Mouse (Mus musculus) megakaryocyte progenitor cell, adult 5-6 weeks (primary cell): ENCODE measurements at regions not wholly inside any gene's neighbourhood (a gene's known extent, or its start where the extent isn't known, plus 50 kb on each side); places are given as distances from the start of the nearest gene placed in this dataset.
A peak's percentile ranks its signal among the peaks of the same experiment; 100 is the strongest.

Experiments
- ATAC-seq: replicated peaks from 2 replicates; pipeline ENCODE4 v1.8.0; 2016; ENCODE audit warnings: mild to moderate bottlenecking, moderate TSS enrichment, inconsistent platforms; ENCODE audit not compliant: poor library complexity

DNA sequence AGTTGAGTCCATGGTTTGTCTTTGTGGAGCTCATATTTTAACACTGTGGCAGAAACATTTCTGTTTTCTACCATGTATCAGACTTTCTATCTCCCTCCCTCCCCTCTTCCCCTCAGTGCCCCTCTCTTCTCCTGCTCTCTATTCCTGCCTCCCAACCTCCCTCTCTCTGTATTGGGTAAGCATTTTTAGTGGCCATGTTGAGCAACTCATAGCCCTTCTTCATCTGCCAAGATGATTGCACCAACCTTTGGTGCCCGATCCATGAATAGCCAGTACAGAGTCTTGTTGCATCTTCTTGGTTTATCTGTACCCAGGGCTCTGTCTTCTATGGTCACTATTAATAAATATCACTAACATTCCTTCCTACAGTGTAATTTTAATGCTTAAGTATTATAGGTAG, 2630.6 kb upstream of the Gm7489 start:
- peak; percentile 57; the same call in 1 of the 2 replicates for ATAC-seq

DNA sequence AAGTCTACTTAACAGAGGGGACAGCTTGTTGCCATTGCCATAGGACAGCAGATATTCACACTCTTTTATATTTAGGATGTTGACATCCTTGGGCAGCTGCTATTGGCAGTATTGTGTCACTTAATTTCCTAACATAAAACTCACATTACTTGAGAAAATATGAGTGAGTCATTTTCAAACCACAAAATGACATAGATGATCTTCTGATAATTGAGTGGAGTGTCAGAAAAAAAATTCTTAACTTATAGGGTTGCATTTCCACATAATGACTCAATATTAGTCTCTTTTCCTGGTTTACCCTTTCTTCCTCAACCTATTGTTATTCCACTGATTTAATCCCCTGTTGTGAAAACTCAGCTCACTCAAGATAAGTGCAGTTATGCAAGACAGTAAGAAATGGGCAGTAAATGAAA, 2629.5 kb upstream of the Gm7489 start:
- ATAC-seq = peak; percentile 61

DNA sequence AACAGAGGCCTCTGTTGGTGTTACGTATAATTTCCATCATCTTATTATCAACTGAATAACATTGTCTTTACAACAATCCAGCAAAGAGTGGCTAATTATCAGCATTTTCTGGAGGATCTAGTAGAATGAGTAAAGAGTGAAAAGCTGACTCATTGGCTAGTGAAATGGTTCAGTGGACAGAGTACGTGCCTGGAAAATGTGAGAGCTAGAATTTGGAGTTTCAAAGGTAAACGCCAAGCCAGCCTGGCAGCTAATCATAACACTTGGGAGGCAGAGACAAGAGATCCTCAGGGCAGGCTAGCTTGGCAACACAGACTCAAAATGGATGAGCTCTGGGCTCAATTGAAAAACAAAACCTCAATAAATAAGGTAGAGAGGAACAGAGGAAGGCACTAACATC, 2628.0 kb upstream of the Gm7489 start:
- no peak for ATAC-seq

DNA sequence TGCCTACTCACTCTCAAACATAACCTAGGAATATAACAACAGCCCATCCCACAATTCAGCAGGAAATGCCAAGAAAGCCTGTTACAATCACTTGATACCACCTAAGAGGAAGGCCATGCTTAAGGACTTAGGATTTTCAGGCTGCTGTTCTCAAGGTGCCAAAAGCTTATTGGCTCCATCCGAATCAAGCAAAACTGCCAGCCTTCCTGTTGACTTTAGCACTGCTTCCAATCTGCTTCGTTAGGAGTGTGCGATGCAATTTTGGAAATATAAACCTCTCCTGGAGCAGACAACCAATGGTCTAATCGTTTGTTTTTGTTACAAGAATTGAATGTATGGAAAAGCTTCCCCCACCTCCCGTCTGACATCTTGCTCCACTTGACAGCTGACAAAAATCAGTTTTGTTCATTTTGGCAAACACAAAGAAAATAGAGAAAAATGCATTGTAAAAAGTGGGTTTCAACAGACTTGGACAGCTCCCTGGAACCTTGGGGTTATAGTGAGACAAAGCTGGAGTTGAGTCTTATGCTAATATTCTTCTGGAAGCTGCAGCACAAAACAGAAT, 2620.0 kb upstream of the Gm7489 start:
- no peak for ATAC-seq

DNA sequence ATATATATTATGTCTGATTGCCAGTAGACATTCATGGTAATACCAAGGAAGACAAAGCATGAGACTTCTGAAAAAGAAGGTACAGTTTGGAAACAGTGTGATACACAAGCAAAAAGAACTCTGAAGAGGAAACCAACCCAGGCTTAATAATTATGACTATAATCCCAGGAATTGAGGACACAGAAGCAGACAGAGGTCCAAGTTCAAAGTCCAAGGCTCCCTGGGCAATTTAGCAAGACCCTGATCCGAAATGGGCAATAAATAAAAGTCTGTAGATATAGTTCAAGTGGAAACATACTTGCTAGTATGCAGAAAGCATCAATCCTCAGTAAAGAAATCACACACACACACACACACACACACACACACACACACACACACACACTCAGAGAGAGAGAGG, 2618.7 kb upstream of the Gm7489 start:
- no peak for ATAC-seq

DNA sequence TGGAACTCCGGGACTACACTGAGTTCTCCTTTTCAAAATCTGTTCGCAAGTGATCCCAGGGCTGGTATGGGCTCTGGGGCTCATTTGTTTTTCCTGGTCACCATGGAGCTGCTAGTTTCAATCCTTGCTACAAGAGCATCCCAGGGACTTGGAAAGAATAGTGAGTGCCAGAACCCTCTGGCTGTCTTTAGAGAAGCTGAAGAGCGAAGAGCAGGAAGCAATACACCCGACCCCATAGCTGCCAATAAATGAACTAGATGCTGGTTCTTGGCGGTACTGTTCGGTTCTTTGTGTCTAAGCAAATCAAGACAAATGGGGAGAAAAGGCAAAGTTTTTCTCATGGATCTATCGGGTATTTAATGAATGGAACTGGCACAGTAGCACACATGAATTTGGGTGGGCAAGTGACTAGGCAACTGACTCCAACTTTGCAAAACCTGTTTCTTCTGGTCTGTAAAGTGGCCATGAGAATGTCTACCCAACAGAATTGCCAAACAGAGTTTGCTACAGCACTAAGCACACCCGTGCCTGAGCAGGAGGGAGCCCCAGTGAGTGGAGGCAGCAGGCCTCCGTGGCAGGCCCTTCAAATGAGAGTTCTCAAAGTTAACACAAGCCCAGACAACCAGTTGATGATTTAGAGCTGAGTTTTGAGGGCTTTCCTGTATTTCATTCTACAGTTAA, 2612.9 kb upstream of the Gm7489 start:
- no peak for ATAC-seq

DNA sequence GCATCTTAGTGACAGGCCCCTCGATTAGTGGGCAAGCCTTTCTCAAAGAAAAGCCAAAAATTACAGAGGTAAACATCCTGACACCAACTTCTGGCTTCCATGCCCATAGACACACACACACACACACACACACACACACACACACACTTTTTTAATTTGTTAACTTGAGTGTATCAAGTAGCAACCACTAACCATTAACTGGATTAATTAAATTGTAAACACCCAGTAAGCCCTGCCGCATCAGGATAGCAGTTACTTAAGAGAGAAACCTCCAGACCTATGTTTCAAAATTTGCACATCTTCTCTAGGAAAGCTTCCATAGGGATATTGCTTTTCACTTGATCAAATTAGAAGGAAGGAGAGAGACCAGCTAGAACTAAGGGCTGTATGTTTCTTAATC, 2599.4 kb upstream of the Gm7489 start:
- no peak for ATAC-seq

DNA sequence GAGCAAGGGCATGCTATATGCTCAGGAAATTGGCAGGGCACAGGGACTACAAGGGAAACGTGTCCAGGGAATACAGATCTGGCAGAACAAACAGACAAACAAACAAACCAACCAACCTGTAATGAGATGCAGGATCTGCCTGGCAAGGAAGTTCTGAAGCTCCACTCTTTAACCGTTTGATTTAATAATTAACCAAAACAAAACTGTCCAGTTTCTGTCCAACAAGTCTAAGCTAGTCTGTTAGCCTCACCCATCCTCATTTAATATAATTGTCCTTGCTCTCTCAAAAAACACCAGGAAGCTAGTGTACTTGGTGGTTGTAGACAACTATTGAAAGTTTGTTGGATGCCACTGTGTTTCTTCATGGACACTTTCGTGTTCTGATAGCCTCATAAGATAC, 2598.4 kb upstream of the Gm7489 start:
- ATAC-seq = no peak

DNA sequence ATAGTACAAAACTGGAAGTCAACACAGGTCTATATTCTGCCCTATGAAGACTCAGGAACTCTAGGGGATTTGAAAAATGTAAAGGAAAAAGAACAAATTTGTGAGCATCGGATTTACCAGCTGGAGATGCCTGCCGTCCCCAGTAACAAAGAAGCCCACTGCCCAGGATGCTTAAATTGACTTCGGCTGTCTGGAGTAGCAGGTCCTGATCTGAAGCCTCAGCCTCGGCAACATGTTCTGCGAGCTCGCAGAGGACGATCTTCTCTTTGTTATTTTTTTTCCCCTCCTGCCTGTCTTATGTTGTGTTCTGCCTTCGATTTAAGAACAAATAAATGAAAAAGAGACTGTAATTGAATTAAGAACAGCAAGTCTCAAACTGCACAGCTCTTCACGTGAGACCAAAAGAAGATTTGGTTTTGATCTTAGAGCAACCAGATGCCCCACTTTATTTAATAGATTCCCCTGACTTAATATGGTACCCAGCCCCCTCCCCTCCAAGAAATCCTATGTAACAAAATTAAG, 2595.7 kb upstream of the Gm7489 start:
- ATAC-seq = no peak

DNA sequence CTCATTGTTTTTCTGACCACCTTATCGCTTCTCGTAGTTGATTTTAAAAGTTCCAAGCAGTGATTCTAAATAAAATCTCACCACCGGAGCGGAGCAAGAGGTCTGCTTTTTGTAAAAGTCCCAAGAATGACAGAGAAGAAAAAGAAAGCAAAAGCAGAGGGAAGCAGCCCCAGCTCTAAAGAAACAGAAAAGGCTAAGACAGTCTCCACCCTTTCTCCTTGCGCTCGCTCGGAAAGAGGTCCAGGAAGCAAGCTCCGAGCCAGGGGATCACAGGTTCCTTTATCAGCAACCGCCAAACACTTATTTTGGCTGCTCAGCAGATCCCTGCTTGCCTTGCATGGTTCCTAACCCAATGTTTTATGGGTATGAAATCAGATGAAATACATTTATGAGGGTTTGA, 2594.8 kb upstream of the Gm7489 start:
- ATAC-seq = no peak; the same call in 1 of the 2 replicates

DNA sequence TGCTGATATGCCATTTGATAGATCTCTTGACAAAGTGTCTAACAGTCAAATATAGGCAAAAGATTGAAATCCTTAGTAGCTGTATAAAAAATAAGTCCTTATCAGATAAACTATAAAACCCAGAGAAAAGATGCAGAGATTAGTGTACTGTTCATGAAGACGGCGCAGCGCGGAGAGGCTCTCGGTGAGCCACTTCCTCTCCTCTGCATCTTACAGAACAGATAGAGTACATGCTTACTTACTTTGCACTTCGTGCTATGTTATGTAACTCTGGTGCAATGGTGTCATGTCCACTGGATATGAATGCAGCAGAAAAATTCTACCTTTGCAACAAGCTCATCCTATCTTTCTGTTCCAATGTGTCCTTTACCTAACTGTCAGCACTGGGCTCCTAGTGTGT, 2593.5 kb upstream of the Gm7489 start:
- peak; percentile 46; the same call in 1 of the 2 replicates for ATAC-seq

DNA sequence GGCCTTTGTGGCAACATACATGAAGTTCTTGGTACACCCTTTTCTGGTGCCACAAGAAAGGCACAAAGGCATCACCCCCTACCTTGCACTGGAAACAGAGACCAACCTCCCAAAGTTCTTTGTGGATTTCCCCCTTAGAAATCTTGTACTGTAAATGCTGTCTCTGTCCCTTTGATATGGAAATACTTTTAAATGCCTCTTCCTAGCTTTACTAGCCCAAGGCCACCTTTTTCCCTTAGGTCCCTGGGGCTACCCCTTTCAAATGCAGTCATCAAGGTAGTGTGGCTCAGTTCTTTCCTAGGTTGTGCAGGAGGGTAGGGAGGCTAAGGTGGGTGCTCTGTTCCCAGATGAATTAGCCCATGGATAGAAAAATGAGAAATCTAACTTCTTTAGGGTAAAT, 2587.9 kb upstream of the Gm7489 start:
- no peak for ATAC-seq

DNA sequence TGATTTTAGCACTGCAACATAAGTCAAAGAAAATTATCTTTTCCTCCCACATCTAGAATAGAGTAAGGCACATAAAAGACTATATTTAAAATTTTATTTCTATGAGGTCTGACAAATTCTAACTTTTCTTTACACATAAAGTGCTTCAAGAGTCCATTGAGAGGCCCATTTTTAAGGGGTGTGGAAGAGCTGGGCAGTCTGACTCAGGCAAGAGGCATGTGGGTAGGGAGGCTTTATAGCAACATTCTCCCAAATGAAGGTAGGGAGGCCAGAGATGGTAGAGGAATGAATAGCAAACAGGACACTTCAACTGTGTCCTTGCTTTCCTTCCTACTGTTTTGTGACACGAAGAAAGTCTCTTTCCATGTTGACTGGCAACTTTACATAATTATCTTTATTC, 2566.6 kb upstream of the Gm7489 start:
- ATAC-seq = no peak

DNA sequence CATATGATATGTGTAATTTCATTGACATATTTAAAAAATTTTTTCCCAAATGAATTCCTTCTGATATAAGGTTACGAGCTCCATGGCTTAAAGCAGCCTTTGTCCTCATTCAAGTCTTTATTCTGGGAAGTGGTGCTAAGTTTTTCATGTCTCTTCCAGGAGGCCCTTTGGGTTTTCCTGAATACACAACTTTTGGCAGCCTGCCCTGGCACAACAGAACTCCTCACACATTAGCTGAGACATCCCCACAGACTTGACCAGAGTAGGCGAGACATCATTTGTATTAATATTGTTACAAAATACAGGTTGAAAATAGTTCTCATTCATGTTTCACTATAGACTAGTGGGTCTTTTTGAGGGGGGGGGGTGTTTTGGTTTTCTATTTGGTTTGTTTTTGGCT, 2565.9 kb upstream of the Gm7489 start:
- ATAC-seq = no peak

DNA sequence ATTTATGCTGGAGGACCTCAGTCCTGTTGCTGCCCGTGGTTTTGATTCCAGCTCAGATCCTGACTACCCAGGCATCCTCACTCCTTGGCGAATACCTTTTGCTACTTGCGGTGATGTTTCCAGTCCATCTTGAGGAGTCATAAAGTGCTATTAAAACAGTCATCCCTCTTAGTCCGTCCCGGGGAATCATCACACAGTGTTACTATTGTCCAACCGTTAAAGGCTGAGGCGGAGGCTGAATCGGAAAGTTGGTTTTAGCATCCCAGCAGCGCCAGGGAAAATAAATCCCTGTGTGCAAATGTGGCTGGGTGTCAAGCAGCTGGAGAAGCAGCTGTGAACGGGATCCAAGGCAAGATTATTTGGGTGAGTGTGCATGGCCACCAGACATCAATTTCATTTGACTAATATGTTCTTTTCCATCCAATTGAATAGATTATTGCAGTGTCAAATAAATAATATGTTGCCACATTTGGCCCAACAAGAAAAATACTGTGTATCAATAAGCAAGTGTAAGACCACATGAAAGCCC, 2564.3 kb upstream of the Gm7489 start:
- no peak for ATAC-seq

DNA sequence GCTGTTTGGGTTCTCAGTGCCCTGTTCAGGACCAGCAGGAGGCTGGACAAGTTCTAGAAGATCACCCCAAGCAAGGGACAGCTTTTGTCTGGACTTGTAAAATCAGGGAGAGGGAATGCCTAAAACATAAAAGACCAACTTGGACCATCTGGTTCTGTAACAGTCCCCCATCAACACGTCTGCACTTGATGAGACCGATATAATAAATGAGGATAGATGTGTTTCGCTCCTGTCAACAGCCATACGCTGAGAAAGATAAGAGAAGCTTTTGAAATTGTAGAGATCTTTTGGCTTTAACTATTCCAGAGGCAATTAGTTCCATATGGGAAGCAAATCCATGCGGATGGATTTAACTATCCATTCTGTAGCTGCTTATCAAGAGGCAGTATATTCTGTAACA, 2561.4 kb upstream of the Gm7489 start:
- no peak for ATAC-seq

DNA sequence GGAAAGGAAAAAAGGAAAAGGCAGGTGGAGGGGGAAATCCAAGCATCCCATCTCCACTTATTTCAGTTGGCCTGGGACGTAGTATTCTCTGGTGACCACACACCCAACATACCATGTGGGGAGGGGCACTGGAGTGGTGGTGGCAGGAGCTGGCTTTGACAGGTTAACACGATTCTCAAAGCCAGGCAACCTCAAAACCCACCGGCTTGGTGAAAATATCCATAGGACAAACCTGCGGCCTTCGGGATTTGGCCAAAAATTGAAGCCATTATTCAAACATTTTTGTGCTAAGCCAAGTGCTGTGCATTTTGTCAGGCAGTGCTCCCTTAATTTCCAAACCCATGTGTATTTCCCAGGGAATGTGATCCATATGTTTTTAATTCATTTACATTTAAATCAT, 2560.5 kb upstream of the Gm7489 start:
- ATAC-seq = no peak

DNA sequence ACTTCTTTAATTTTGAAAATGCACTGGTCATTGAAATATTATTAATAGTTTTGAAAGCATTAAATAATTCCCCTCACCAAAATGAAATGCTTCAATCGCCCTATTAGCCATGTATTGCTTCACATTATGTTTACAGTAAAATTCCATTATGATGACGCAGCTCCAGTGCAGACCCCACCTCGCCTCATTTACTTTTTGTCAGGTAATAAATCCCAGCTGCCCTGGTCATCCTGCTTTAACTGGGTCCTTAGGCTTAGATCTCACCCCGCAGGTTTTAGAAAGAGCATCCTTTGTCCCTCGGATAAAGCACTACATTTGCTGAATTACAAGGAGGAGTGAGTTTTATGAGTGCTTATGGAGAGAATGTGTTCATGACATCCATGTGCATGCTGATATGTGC, 2557.0 kb upstream of the Gm7489 start:
- no peak for ATAC-seq

DNA sequence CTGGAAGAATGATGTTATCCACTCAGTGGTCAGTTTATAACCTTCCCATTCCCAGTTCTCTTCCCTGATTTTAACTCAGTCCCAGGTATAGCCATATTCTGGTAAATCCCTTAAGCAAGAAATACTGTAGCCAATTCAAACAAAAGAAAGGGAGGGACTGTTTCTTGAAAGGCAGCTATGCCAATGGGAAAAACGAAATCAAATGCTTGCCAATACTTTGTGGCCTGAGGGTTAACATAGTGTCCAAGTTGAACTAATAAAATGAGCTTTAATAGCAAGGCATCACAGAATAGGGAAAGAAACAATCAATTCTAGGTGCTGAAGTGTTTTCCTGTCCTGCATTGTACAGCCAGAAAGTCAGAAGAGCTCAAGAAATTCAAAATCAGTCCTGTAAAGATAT, 2548.3 kb upstream of the Gm7489 start:
- no peak for ATAC-seq

DNA sequence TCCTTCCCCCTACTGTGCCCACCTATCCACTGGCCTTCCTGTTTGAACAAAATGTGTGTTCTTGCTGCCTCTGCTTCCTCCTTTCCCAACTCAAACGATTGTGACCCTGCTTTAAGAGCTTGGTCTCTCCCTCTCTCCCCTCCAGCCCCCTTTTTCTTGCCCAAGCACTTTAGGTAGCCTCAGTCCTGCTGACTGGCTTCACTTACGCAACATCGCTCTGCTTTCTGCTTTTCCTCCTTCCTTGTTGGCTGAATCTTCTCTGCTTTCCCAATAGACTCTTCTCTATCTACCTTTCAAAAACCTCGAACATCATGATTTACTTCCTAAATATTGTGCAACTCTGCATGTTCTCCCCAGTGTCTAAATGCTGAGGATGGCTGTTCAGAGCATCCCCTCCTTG, 2538.4 kb upstream of the Gm7489 start:
- ATAC-seq = peak; percentile 82

DNA sequence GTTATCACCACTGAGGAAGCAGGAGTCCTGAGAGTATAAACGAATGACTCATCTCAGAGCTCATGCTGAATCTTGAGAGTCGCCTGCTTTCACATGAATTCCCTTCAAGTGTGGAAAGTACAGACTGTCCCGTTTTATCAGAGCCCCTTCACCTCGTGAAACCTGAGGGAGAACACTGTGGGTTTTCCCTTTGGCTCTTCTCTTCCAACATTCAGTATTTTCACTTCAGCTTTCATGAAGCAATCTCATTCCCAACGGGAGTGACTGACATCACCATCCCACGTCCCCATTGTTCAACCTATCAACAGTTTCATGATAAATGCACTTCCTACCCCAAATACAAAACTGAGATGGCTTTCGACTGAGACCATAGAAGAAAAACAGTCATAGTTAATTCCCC, 2521.3 kb upstream of the Gm7489 start:
- ATAC-seq = no peak

DNA sequence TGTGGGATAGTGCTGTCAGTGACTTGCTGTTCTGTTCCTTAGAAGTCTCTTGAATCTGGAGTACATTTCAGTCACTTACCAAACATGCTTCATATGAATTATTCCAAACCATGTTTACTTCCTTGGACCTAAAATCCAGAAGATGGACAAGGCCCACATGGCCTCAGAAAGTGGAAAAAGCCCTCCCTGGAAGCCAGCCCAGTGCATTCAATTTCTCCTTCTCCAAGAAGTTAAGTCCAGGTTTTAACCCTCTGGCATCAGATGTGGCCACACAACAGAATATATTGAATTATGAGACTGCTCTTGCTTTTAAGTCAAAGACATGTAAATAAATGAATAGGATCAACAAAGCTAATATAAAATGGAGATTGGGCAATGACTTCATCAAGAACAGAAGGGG, 2513.5 kb upstream of the Gm7489 start:
- ATAC-seq = no peak

DNA sequence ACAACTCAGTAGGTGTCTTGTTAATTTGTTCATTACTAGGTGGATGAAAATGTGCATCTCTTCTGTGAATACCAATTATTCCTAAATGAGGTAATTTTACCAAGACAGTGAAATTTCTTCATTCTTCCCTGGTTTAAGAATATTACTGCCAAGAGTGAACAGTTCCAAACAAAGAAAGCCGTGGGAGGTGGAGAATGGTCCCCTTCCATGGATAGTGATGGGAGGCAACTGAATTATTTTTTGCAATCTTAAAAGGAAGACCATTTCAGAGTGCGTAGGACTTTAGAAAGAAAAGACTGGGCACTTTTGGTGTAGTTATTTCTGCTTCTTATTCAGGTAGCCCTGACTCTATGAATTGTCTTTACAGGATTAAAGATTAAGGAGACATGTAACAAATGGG, 2494.3 kb upstream of the Gm7489 start:
- no peak for ATAC-seq
